Mouse (Mus musculus): ENCODE results near the gene Siah1b. TPM values are rescaled to one million over a fixed set of nuclear protein-coding genes. Genes with fewer than 3 reads are reported as not detected.

Siah1b gene
- polyA plus RNA-seq, 1 experiment from 2014 or later, result 17.2 TPM

GRCm38 (mm10) chrX:164032526-164032925 lies 43.8 kb downstream of the Siah1b start:
- DNase-seq (ENCODE audit: low spot score), result no peak

GRCm38 (mm10) chrX:164027607-164028289 lies 48.5 kb downstream of the Siah1b start, which contains the start of gene Car5b:
TSS of gene Car5b (minus strand) at chrX:164027997.
- DNase-seq (ENCODE audit: low spot score), result peak; percentile 46

Other genes starting within 250 kb of the Siah1b start
- gene Ap1s2, start 167.5 kb downstream of the Siah1b start, polyA plus RNA-seq (2015; fragmentation: Nextera tagmentation; extraction: Ambion mirVana), result 11.3 and 13.5 TPM in 2 replicates
- gene Zrsr2, start 117.8 kb downstream of the Siah1b start, polyA plus RNA-seq (2015; fragmentation: Nextera tagmentation; extraction: Ambion mirVana), result 51.3 and 55.6 TPM in 2 replicates
- gene Car5b, start 48.5 kb downstream of the Siah1b start, polyA plus RNA-seq (2015; fragmentation: Nextera tagmentation; extraction: Ambion mirVana), result 0.15 and 0.22 TPM in 2 replicates
- 0.25 TPM in 1 of 2 replicates, not detected in the other for gene Cltrn, start 12.3 kb upstream of the Siah1b start, polyA plus RNA-seq (2015; fragmentation: Nextera tagmentation; extraction: Ambion mirVana)
- 3.4 and 4.2 TPM in 2 replicates for gene Ace2, start 62.8 kb upstream of the Siah1b start, polyA plus RNA-seq (2015; fragmentation: Nextera tagmentation; extraction: Ambion mirVana)
- 0.39 and 0.72 TPM in 2 replicates for gene Bmx, start 181.7 kb upstream of the Siah1b start, polyA plus RNA-seq (2015; fragmentation: Nextera tagmentation; extraction: Ambion mirVana)
- gene Pir, start 192.9 kb upstream of the Siah1b start, polyA plus RNA-seq (2015; fragmentation: Nextera tagmentation; extraction: Ambion mirVana), result 5.6 and 6.8 TPM in 2 replicates